Mouse (Mus musculus): ENCODE data around the gene Olfr9.

DNA sequence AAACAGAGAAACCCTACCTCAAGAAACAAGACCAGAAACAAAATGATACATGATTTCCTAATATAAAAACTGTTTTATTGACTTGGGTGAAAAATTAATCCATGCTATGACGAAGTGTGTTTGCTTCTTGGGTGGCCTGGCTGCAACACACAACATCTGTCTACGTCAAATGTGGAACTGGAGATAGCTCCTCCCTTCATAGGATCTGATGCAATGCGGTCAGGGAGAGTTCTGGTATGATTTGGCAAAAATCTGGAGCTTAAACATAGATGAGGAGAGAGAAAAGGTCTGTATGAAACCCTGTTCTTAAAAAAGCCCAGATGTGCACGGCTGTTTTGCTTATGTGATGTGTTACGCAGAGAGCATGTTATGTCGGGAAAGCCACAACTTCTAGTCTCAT, 23.4 kb upstream of the Olfr9 start:
- TF ChIP-seq CTCF (IDR thresholded peaks at IDR 0.05; ENCODE audit: borderline replicate concordance, insufficient read depth, low read depth, low read length) (no peak), POLR2A (IDR thresholded peaks at IDR 0.05; ENCODE audit: borderline replicate concordance, insufficient read depth, low read length) (no peak)

Data from cerebellum, adult 2 months (tissue).